Mouse (Mus musculus) activated CD4-positive, CD25-positive, alpha-beta regulatory T cell, adult 4 months (primary cell): ENCODE measurements around the gene Cfap46. TPM values are rescaled to one million over a fixed set of nuclear protein-coding genes. Genes with fewer than 3 reads are reported as not detected.

Experiments
- ATAC-seq: one replicate; pipeline ENCODE4 v1.8.0; 2017
- polyA plus RNA-seq, 2 experiments: library from polyadenylated mRNA; unstranded; fragments of 100-300 nt; shearing (Covaris generic); gene quantifications; one replicate each; pipeline ENCODE4 v1.2.1; 2017

Cfap46 gene
- polyA plus RNA-seq = not detected

DNA sequence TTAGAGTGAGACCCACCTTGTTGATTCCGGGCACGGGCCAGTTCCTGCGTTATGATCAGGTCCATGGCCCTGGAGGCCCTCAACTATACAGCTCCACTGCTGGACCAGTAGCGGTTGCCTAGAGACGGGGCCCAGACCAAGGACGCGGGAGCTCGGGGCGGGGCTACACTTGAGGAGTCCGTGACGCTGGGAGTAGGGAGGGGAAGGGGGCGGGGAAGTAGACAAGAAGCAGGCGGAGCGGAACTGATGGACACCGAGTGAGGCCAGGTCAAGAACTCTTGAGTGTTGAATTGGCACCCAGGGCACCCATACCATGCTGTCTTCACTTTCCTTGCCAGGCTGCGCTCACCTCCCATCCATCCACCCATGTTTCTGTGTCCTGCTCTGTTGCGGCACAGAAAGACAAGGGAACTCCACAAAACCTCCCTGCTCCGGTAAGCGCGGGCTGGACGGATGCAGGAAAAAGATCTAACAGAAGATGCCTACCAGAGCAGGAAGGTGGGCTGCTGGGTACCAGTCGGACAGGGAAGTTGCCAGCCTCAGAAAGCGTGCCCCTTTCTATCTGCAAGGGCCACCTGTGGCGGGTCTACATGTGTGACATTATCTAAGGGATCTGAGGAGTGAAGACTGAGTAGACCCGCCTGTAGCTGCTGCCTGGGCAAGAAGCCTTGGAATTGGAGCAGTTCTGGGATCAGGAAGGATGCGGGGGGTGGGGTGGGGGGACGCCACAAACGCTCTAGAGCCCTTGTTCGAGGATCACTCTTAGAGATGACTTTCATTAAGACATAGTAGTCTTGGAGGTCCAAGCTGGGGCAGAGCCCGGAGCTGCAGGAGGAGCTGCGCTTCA is at the start of gene Cfap46:
Cfap46 (minus strand) TSS at position 112 of the 847 bp plus-strand sequence.
- ATAC-seq = peak; percentile 33

- ATAC-seq = no peak
These were observed 47.7 kb upstream of the Cfap46 start for GRCm38 (mm10) chr7:139731276-139731696.

GRCm38 (mm10) chr7:139727072-139727471 is 43.5 kb upstream of the Cfap46 start:
- no peak for ATAC-seq

DNA sequence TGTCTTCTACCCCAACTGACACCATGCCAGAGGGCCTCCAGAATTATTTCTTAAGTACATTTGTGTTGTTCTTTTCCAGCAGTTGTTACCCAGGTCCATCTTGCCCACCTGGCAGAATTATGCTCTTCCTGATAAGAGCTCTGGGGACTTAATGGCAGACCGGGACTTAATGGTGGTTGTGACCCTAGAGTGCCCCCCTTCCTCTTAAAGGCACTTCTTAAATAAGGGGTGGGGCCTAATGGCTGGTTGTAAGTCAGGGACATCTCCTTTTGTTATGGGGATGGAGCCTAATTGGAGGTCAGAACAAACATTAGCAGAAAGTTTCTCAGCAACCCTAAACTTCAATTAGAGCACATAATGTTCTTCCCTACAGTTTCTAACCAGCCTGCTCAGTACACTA is 42.0 kb upstream of the Cfap46 start:
- ATAC-seq = no peak

DNA sequence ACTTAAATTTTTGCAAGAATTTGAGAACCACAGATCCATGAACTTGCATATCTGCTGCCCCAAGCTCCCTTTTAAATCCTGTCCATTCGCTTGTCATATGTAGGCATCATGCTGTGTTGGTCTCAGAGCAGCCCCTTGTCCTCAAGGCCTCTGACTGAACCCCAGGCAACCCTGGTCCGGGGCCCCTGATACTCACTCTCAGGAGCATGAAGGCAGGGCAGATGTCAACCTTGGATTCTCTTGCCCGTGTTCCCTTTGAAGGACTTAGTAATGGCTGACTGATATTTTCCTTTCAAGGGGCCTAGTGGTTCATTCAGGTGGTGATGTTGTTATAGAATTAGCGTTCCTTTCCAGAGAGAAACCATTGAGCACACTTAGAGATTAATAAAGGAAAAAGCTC is 40.4 kb upstream of the Cfap46 start:
- ATAC-seq = no peak

DNA sequence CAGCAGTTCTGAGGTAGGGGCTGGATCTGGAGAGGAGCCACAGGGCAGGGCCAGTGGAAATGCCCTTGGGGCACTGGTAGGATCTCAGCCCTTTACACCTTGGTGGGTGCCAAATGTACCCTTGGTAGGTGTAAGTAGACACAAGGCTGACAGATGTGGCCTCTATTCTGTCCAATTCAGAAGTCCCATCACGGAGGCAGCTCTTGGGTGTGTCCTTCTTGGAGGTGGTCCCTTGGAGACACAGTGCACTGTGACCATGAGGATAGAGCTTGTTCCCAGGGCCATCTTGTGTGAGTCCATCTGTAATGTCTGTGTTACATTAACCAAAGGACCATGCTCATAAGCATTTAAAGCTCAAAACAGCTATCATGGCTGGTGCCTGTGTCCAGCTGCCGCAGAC is 37.6 kb upstream of the Cfap46 start:
- ATAC-seq = no peak

- no peak for ATAC-seq
These were observed 34.2 kb upstream of the Cfap46 start for GRCm38 (mm10) chr7:139717781-139718180.

- no peak for ATAC-seq
These were observed 28.2 kb upstream of the Cfap46 start for GRCm38 (mm10) chr7:139711821-139712220.

DNA sequence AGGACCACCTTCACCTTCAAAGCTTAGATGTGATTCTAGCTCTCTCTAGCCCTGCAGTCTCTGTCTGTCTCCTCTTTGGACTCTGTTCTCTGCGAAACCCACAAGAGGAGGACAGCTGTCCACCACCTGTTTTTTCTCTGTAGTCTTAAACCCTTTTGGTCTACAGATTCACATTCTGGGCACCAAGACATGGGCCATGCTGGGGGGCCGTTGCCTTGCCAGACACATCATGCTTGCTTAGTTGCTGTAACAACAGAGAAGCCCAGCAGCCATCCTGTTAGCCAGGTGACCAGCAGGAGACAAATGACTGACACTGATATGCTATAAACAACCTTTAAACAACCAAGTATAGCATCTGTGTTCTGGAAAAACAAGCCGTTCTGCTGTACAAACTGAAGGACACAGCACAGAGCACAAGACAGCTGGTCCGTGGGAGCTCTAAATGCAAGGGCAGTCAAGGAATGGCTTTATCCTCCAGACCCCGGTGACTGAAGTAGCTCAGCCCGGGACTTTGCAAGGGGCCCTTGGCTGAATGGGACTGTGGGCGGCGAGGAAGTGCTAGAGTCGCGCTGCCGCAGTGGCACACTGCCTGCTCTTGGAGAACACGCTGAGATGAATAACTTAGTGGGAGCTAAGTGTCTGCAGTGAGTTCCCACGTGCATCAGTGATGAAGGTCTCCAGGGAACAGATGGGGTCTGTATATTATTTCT is 22.9 kb upstream of the Cfap46 start:
- ATAC-seq = no peak

DNA sequence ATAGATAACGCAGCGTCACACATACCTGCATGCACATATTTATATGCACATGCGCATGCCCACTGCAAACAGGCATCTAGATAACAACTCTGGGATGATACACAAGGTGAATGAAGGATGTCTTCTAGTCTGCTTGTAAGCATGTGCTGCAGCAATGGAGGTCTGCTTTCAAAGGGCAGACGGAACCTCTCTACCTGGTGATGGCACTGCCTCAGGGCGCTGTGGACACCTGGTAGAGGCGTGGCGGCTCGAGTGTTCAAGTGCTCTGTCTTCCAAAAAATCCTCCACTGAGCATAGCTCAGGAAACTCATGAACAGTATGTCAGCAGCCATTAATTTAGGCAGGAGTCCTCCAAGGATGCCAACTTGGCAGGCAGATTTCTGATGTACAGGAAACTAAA is 22.2 kb upstream of the Cfap46 start:
- ATAC-seq = no peak

GRCm38 (mm10) chr7:139705081-139705480 is 21.5 kb upstream of the Cfap46 start:
- no peak for ATAC-seq

GRCm38 (mm10) chr7:139703826-139704199 is 20.2 kb upstream of the Cfap46 start:
- ATAC-seq = no peak

DNA sequence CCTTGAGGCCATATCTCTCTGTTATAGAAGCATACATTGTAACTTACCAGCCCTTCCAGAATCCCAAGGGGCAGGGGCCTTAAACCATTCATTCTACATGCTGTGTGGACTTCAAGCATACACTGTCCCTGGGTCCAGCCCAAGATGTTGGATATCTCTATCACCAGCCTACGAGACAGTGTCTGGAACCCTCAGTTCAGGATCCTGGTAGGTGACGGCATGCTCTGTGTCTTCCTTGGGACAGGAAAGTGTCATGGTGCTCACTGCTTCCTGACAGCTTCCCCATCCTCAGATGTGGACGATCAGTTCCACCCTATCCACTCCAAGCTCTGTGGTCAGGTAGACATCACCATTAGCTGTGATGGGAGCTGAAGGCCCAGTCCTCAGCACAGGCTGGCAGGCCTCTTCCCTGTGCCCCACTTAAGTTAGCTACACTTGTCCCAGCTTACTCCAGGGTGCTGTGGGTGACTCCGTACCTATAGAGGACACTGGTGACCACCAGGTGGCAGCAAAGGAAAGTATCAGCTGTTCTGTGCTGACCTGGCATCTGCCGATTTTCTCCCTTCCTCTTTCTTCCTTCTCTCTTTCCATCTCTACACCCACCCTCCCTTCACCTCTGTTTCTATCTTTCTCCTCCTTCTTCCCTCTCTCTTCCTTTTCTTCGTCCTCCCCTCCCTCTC is 19.7 kb upstream of the Cfap46 start:
- no peak for ATAC-seq

DNA sequence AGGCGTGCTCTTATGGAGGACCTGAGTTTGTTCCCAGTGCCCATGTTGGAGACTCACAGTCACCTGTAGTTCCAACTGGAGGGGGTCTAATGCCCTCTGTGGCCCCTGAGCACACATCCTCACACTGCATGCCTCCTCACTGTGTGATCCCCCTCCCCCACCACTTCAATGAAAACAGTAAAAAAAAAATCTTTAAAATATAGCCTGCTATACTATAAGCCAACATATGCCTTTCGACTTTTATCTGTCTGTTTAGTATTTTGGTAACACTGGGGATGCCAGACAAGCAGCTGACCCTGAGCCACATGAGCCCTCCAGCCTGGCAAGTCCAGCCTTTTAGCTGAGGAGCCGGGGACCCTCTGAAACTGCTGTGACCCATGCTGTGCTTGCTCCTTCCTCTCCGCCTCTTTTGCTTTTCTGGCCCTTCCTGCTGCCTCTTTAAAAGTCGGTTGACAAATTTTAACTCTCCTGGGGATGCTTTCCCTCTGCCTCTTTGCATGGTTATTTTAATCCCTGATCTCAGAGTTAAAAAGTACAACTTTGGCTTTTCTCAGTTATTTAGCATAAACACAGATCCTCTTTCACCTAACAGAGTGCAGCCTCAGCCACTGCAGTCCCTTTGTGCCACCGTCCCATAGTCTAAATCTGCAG is 18.2 kb upstream of the Cfap46 start:
- ATAC-seq = no peak

DNA sequence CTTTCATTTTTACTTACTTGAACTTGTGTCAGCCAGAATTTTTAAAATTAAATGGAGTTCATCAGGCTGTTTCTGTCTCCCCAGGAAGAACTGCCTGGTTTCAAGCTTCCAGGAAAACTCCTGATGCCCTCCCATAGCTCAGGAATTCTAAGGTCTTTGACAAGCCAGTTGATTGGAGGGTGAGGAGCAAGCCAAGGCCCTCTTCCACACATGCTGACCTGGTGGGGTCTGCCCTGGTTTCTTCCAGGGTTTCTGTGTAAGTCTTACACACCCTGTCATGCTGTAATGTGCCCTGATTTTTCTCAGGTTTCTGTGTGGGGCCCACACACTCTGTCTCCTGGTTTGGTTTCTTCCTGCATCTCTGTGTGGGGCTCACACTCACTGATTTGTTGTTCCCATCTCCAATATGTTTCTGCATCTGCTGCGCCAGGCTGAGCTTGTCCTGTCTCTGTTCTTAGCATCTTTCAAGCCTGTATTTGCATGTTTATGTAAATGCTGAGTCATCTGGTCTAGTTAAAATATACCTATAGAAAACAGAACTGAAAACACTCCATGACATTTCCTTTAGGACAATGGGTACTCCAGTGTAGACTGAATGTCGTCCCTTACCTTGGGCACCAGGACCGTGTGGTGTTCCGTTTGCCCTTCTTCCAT is 9.2 kb upstream of the Cfap46 start:
- ATAC-seq = no peak

DNA sequence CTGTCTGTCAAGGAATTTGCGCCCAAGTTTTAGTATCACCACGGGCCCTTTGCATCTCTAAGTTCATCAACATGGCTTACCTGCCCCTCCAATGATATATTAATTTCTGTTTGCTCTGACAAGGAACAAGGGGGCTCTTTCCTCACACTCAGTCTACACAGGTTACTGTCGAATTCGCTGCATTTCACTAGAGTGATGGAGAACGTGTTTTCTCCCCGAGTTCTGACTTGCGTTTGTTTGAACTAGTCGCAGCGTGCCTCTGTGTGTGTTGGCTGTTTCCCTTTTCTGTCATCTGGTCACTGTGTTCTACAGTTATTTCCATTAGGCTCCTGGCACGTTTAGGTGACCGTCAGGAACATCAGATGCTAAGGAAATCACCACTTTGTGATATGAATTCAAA is 8.6 kb upstream of the Cfap46 start:
- no peak for ATAC-seq

GRCm38 (mm10) chr7:139685336-139685735 is 1.7 kb upstream of the Cfap46 start:
- no peak for ATAC-seq

GRCm38 (mm10) chr7:139684553-139684929 is 924 bp upstream of the Cfap46 start:
- ATAC-seq = peak; percentile 94

GRCm38 (mm10) chr7:139681921-139682598 is 1.6 kb downstream of the Cfap46 start:
- ATAC-seq = no peak

DNA sequence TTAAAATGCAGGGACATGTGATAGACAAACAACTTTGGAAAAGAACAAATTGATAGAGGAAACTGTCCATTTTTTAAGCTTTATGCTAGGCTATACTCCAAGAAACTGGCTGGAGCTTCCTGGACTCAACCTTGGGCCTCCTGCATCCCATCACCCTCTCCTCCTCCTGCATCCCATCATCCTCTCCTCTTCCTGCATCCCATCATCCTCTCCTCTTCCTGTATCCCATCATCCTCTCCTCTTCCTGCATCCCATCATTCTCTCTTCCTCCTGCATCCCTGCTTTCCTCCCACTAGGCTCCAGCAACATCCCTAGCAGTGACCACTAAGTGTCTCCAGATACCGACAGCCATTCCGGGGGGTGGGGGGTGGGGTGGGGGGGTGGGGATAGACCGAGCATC is 7.2 kb downstream of the Cfap46 start:
- ATAC-seq = no peak

- ATAC-seq = no peak
These were observed 16.7 kb downstream of the Cfap46 start for GRCm38 (mm10) chr7:139666871-139667270.

- ATAC-seq = no peak
These were observed 20.3 kb downstream of the Cfap46 start for GRCm38 (mm10) chr7:139663318-139663717.
